Mouse (Mus musculus): Measurements from ENCODE around the gene Gabbr2.

- TF ChIP-seq TAL1 (IDR thresholded peaks at IDR 0.05; ENCODE audit: low read length) (no peak), GATA1 (IDR thresholded peaks at IDR 0.05; ENCODE audit: low read length) (no peak)
Observed at GRCm38 (mm10) chr4:46914606-46915005, 77.1 kb downstream of the Gabbr2 start.

Measured in erythroblast, embryonic 14.5 days (primary cell).